34 mouse cellular contexts compared by ENCODE assay signal in the genomic region with DNA sequence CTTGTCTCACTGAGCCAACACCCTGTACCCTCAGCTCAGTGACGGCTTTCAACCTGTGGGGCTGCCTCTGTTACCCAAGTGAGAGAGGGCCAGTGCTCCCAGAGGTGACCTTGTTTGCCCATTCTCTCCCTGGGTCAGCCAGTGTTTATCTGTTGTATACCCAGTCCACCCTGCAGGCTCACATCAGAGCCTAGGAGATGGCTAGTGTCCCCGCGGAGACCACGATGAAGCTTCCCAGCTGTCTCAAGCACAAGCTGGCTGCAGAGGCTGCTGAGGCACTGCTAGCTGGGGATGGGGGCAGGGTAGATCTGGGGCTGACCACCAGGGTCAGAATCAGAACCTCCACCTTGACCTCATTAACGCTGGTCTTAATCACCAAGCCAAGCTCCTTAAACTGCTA. TPM values are rescaled to one million over a fixed set of nuclear protein-coding genes. Genes with fewer than 3 reads are reported as not detected.
DNase-seq lines count a peak whose midpoint lies in the region; ATAC-seq and TF ChIP-seq lines count a peak whose summit lies in the region.
"Had no signal": no experiment of that assay in that cellular context is flagged by ENCODE, and none has a peak within 500 bp of the region (broad histone marks: within the 10 kb centered on the region; RNA-seq: fewer than 3 reads in every experiment).

No protein-coding gene starts in this region.

- no peak for ATAC-seq in heart, embryonic 14.5 days (ENCODE audit: insufficient number of reproducible peaks, insufficient read depth, low FRiP score, low read depth)
- ATAC-seq in midbrain, postnatal 0 days (ENCODE audit: low FRiP score): no peak
- ATAC-seq: forebrain, postnatal 0 days; midbrain, embryonic 15.5 days; Patski had no signal

- no peak for TF ChIP-seq CTCF in midbrain, postnatal 0 days (IDR thresholded peaks at IDR 0.05)
- no peak for TF ChIP-seq CTCF in thymus, adult 2 months (IDR thresholded peaks at IDR 0.05; ENCODE audit: borderline replicate concordance, control insufficient read depth, extremely low read depth, insufficient read depth, low read length, poor library complexity)

- H3K27ac ChIP-seq in heart, embryonic 14.5 days (replicated peaks in 1 of 2; ENCODE audit: control insufficient read depth in 1 of 2, insufficient read depth in 1 of 2, low read depth in 2 of 2, low read length in 2 of 2): no peak overlapping the region
- H3K27ac ChIP-seq in midbrain, embryonic 10.5 days (replicated peaks): 0 out of 2 replicates have a peak overlapping the region, but pooled peaks have one; percentile 18
- H3K27ac ChIP-seq in midbrain, postnatal 0 days (ENCODE audit: low read depth, low read length): no peak overlapping the region
- no peak overlapping the region for H3K27ac ChIP-seq in thymus, adult 2 months (ENCODE audit: control insufficient read depth, insufficient read depth, low read length)
- H3K27ac ChIP-seq: hindbrain, embryonic 15.5 days; kidney, postnatal 0 days; liver, embryonic 13.5 days; lung, embryonic 15.5 days; midbrain, embryonic 15.5 days; stomach, postnatal 0 days had no signal

- no peak overlapping the region for H3K4me3 ChIP-seq in heart, embryonic 14.5 days (ENCODE audit: control insufficient read depth in 1 of 2, insufficient read depth in 1 of 2, low read depth in 1 of 2, low read length in 2 of 2)
- no peak overlapping the region for H3K4me3 ChIP-seq in midbrain, embryonic 10.5 days
- H3K4me3 ChIP-seq in midbrain, postnatal 0 days (ENCODE audit: low read depth, low read length): no peak overlapping the region
- H3K4me3 ChIP-seq in thymus, adult 2 months (ENCODE audit: control insufficient read depth, insufficient read depth, low read length): no peak overlapping the region
- H3K4me3 ChIP-seq: hindbrain, embryonic 15.5 days; liver, embryonic 13.5 days; lung, embryonic 15.5 days; megakaryocyte, embryonic 14.5 days; midbrain, embryonic 15.5 days; myocyte had no signal

- no peaks in the 10 kb centered on the region for H3K27me3 ChIP-seq in heart, embryonic 14.5 days (ENCODE audit: control insufficient read depth, insufficient read depth, low read length)
- no peaks in the 10 kb centered on the region for H3K27me3 ChIP-seq in midbrain, embryonic 10.5 days (ENCODE audit: low read depth, poor library complexity, severe bottlenecking)
- H3K27me3 ChIP-seq in midbrain, postnatal 0 days (ENCODE audit: insufficient read depth, low read length): no peaks in the 10 kb centered on the region
- H3K27me3 ChIP-seq in thymus, adult 2 months (ENCODE audit: control insufficient read depth, insufficient read depth, low read length): no peaks in the 10 kb centered on the region
- H3K27me3 ChIP-seq: CH12.LX; hindbrain, embryonic 15.5 days; liver, embryonic 13.5 days; lung, embryonic 15.5 days; midbrain, embryonic 15.5 days; Patski had no signal

- 18% methylated on average over 5 of the region's 5 CpGs for WGBS in heart, embryonic 14.5 days
- 70% methylated on average over 5 of the region's 5 CpGs for WGBS in midbrain, embryonic 10.5 days
- 74% methylated on average over 5 of the region's 5 CpGs for WGBS in midbrain, postnatal 0 days
- WGBS in thymus, adult 2 months: 91% methylated on average over 5 of the region's 5 CpGs

- no peak for TF ChIP-seq POLR2A in thymus, adult 2 months (IDR thresholded peaks at IDR 0.05; ENCODE audit: control insufficient read depth, extremely low read depth, insufficient read depth, low read length, poor library complexity)

- 0 out of 2 replicates have a peak overlapping the region, but pooled peaks have one; percentile 31 for H3K9ac ChIP-seq in heart, embryonic 14.5 days (ENCODE audit: low read length)
- H3K9ac ChIP-seq in midbrain, postnatal 0 days (replicated peaks; ENCODE audit: low read length, poor library complexity, severe bottlenecking): no peak overlapping the region
- H3K9ac ChIP-seq: forebrain, postnatal 0 days; hindbrain, embryonic 15.5 days; liver, embryonic 13.5 days; lung, embryonic 15.5 days; midbrain, embryonic 15.5 days had no signal

- H3K36me3 ChIP-seq in heart, embryonic 14.5 days (ENCODE audit: control insufficient read depth, insufficient read depth, low read length): no peaks in the 10 kb centered on the region
- H3K36me3 ChIP-seq in midbrain, embryonic 10.5 days: no peaks in the 10 kb centered on the region
- no peaks in the 10 kb centered on the region for H3K36me3 ChIP-seq in midbrain, postnatal 0 days (ENCODE audit: insufficient read depth, low read length)
- no peaks in the 10 kb centered on the region for H3K36me3 ChIP-seq in thymus, adult 2 months (ENCODE audit: control insufficient read depth, insufficient read depth, low read length)
- H3K36me3 ChIP-seq: G1E; hindbrain, embryonic 15.5 days; liver, embryonic 13.5 days; lung, embryonic 15.5 days; midbrain, embryonic 15.5 days had no signal

- intact Hi-C loops in heart, postnatal 14 days (cut with DNase I): no loop called here

- H3K4me2 ChIP-seq in heart, embryonic 14.5 days (ENCODE audit: low read length): no peak overlapping the region
- no peak overlapping the region for H3K4me2 ChIP-seq in midbrain, postnatal 0 days (ENCODE audit: low read depth, low read length, poor library complexity, severe bottlenecking)
- H3K4me2 ChIP-seq: hindbrain, embryonic 15.5 days; liver, embryonic 13.5 days; lung, embryonic 15.5 days; midbrain, embryonic 15.5 days had no signal

- H3K9me3 ChIP-seq in heart, embryonic 14.5 days (ENCODE audit: control insufficient read depth, low read length): no peaks in the 10 kb centered on the region
- H3K9me3 ChIP-seq in midbrain, embryonic 10.5 days (replicated peaks): no peaks in the 10 kb centered on the region
- no peaks in the 10 kb centered on the region for H3K9me3 ChIP-seq in midbrain, postnatal 0 days (ENCODE audit: low read length)
- H3K9me3 ChIP-seq: G1E; hindbrain, embryonic 15.5 days; liver, embryonic 13.5 days; lung, embryonic 15.5 days; megakaryocyte, embryonic 14.5 days; midbrain, embryonic 15.5 days had no signal

- peaks cover 12 to 13% of the 10 kb centered on the region in 2 experiments for H3K4me1 ChIP-seq in heart, embryonic 14.5 days (ENCODE audit: control insufficient read depth in 2 of 2, insufficient read depth in 2 of 2, low read length in 2 of 2)
- H3K4me1 ChIP-seq in midbrain, embryonic 10.5 days: peaks cover 27% of the 10 kb centered on the region
- H3K4me1 ChIP-seq in midbrain, postnatal 0 days (ENCODE audit: insufficient read depth, low read length): no peaks in the 10 kb centered on the region
- H3K4me1 ChIP-seq in thymus, adult 2 months (replicated peaks; ENCODE audit: control insufficient read depth, insufficient read depth, low read length): no peaks in the 10 kb centered on the region
- H3K4me1 ChIP-seq: liver, embryonic 13.5 days had no signal

- DNase-seq in heart, postnatal 14 days: no peak
- DNase-seq in kidney, postnatal 14 days: peak; percentile 37
- DNase-seq in kidney, adult 8-10 months: no peak
- DNase-seq in midbrain, embryonic 10.5 days (ENCODE audit: low spot score): no peak
- no peak for DNase-seq in midbrain, postnatal 0 days (ENCODE audit: low spot score)
- no peak for DNase-seq in thymus, adult 2 months
- DNase-seq: adrenal gland, postnatal 36 days; B cell, adult 2 months; cerebellum, adult 9-10 months; forebrain, postnatal 0 days; gastrocnemius, postnatal 14 days; heart, adult 11 months; heart, postnatal 36 days; layer of hippocampus, postnatal 36 days; liver, embryonic 13.5 days had no signal

RNA-seq across cellular contexts. Expression of a gene that starts 1.5 kb away (rescaled TPM):
- polyA plus RNA-seq in heart, embryonic 14.5 days (2014; fragmentation: Nextera tagmentation; extraction: Ambion mirVana): 0.07 TPM in 1 of 2 replicates, not detected in the other
- total RNA-seq in heart, postnatal 14 days (2021): under 1 TPM; 0.07 to 0.12 TPM
- 0.17 and 0.20 TPM in 2 replicates for polyA plus RNA-seq in midbrain, embryonic 10.5 days (2016; fragmentation: Nextera tagmentation; extraction: Ambion mirVana)
- total RNA-seq in midbrain, postnatal 0 days (2014; rRNA removed): 0.11 TPM in 1 of 2 replicates, not detected in the other
- 0.12 and 0.39 TPM in 2 replicates for polyA plus RNA-seq in midbrain, postnatal 0 days (2015; fragmentation: Nextera tagmentation; extraction: Ambion mirVana)
- polyA plus RNA-seq in thymus, adult 2 months (2012; rRNA removed): 0.37 and 1.3 TPM in 2 replicates
- total RNA-seq: common myeloid progenitor, adult 5-6 weeks; heart, postnatal 36 days had no signal
- polyA plus RNA-seq: forebrain, postnatal 0 days; G1E; intestine, embryonic 14.5 days; kidney, postnatal 0 days; liver, embryonic 13.5 days had no signal

RNA-seq across cellular contexts. Expression of a gene that starts 14.7 kb away (rescaled TPM):
- not detected in 2 replicates for polyA plus RNA-seq in heart, embryonic 14.5 days (2014; fragmentation: Nextera tagmentation; extraction: Ambion mirVana)
- total RNA-seq in heart, postnatal 14 days (2021): not detected
- not detected in 2 replicates for polyA plus RNA-seq in midbrain, embryonic 10.5 days (2016; fragmentation: Nextera tagmentation; extraction: Ambion mirVana)
- total RNA-seq in midbrain, postnatal 0 days (2014; rRNA removed): not detected in 2 replicates
- not detected in 2 replicates for polyA plus RNA-seq in midbrain, postnatal 0 days (2015; fragmentation: Nextera tagmentation; extraction: Ambion mirVana)
- 0.71 and 0.81 TPM in 2 replicates for polyA plus RNA-seq in thymus, adult 2 months (2012; rRNA removed)
- total RNA-seq: adrenal gland, adult 18-20 months; adrenal gland, postnatal 36 days; common myeloid progenitor, adult 5-6 weeks; forebrain, postnatal 0 days; G1E; gastrocnemius, postnatal 14 days; heart, postnatal 36 days; layer of hippocampus, adult 8-10 months; layer of hippocampus, postnatal 36 days; left cerebral cortex, postnatal 14 days had no signal
- polyA plus RNA-seq: forebrain, postnatal 0 days; G1E; hindbrain, embryonic 15.5 days; intestine, embryonic 14.5 days; kidney, postnatal 0 days; limb, embryonic 14.5 days; liver, embryonic 13.5 days; lung, embryonic 15.5 days; midbrain, embryonic 15.5 days; myocyte; neural tube, embryonic 14.5 days; Patski; small intestine, adult 2 months; stomach, postnatal 0 days had no signal
